Mouse (Mus musculus) intestine, embryonic 16.5 days (tissue): ENCODE data around the gene Ubr7. TPM values are rescaled to one million over a fixed set of nuclear protein-coding genes. Genes with fewer than 3 reads are reported as not detected.

Experiments
- ATAC-seq: fragments of 200-750 bp; cut with Nextera tagmentation; 2 replicates; pipeline ENCODE4 v1.8.0; 2017; ENCODE audit warnings: moderate TSS enrichment, moderate library complexity
- H3K27ac ChIP-seq: fragments of 300-500 bp; sonication (generic); 2 replicates; pipeline ENCODE4 v1.5.1; 2014; ENCODE audit warnings: mild to moderate bottlenecking, low read length
- H3K27me3 ChIP-seq: fragments of 300-500 bp; sonication (generic); replicated peaks from 2 replicates; pipeline ENCODE4 v1.6.1; 2014; ENCODE audit warnings: low read length, control low read depth, mixed read lengths; ENCODE audit not compliant: control insufficient read depth, insufficient read depth
- H3K36me3 ChIP-seq: fragments of 300-500 bp; sonication (generic); 2 replicates; pipeline ENCODE4 v1.6.1; 2014; ENCODE audit warnings: low read length, control low read depth; ENCODE audit not compliant: control insufficient read depth, insufficient read depth
- H3K4me1 ChIP-seq: fragments of 300-500 bp; sonication (generic); 2 replicates; pipeline ENCODE4 v1.6.1; 2014; ENCODE audit warnings: low read length, control low read depth, mixed read lengths; ENCODE audit not compliant: control insufficient read depth, insufficient read depth
- H3K4me2 ChIP-seq: fragments of 300-500 bp; sonication (generic); 2 replicates; pipeline ENCODE4 v1.6.1; 2014; ENCODE audit warnings: low read depth, low read length, control low read depth
- H3K4me3 ChIP-seq: fragments of 300-500 bp; sonication (generic); 2 replicates; pipeline ENCODE4 v1.5.1; 2014; ENCODE audit warnings: mild to moderate bottlenecking, low read length
- H3K9ac ChIP-seq: fragments of 300-500 bp; sonication (generic); 2 replicates; pipeline ENCODE4 v1.6.1; 2014; ENCODE audit warnings: low read depth, low read length
- H3K9me3 ChIP-seq: fragments of 300-500 bp; sonication (generic); 2 replicates; pipeline ENCODE4 v1.6.1; 2016; ENCODE audit warnings: low read length, control low read depth; ENCODE audit not compliant: control insufficient read depth
- WGBS: fragments of 180-500 bp; shearing (Covaris S2); extraction: QIAGEN DNeasy Blood & Tissue Kit; methylation state at CpG from one replicate; pipeline ENCODE4 v1.1.7; 2014; 5-methylcytosine and 5-hydroxymethylcytosine counted together
- polyA plus RNA-seq: library from polyadenylated mRNA; unstranded; fragments of >200 nt; fragmentation: Nextera tagmentation; extraction: Ambion mirVana; gene quantifications from 2 replicates; pipeline ENCODE4 v1.2.1, GENCODE M21; 2015

Ubr7 gene
- polyA plus RNA-seq, 1 experiment from 2014 or later, result 33.6 TPM

DNA sequence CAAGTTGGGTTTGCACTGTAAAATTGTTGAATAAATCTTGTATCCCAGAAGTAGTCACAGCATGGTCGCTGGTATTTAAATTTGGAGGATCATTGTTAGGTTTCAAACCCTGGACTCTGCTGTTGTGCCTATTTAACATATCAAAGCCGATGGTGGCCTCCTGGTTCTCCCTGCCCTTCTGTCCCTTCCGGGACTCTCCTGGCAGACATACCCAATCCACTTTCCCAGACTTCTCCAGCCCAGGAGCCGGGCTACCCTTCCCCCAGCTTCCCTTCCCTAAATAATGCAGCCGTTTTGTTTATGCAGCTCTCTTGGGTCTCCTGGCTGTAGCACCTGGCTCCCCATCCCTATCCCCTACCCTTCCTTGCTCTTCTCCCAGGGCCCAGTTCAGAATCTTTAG lies 1.2 kb downstream of the Ubr7 start:
- no peak for ATAC-seq

GRCm38 (mm10) chr12:102761668-102762067 lies 3.9 kb downstream of the Ubr7 start:
- peaks cover 4% of the 10 kb centered on the region; the same call in 1 of the 2 replicates for H3K36me3 ChIP-seq
- no peak for ATAC-seq
- peaks cover 7% of the 10 kb centered on the region for H3K4me1 ChIP-seq
- H3K9ac ChIP-seq, result no peak overlapping the region
- H3K4me2 ChIP-seq, result no peak overlapping the region
- no peaks in the 10 kb centered on the region for H3K27me3 ChIP-seq
- no peak overlapping the region for H3K27ac ChIP-seq
- H3K9me3 ChIP-seq, result no peaks in the 10 kb centered on the region
- 89% methylated on average over 3 of the region's 3 CpGs for WGBS
- H3K4me3 ChIP-seq, result no peak overlapping the region

More for the DNA sequence above, 1.2 kb downstream of the Ubr7 start:
- H3K4me3 ChIP-seq, result peak overlapping the region; percentile 70
- H3K9ac ChIP-seq, result peak overlapping the region; percentile 80
- H3K27me3 ChIP-seq, result no peaks in the 10 kb centered on the region
- whole genome bisulfite sequencing, result 2% methylated on average over 5 of the region's 5 CpGs
- 0 out of 2 replicates have a peak, but pooled peaks cover 4% of the 10 kb centered on the region for H3K36me3 ChIP-seq
- H3K4me1 ChIP-seq, result peaks cover 11% of the 10 kb centered on the region
- no peak overlapping the region for H3K27ac ChIP-seq
- H3K4me2 ChIP-seq, result peak overlapping the region; percentile 85
- no peaks in the 10 kb centered on the region for H3K9me3 ChIP-seq

GRCm38 (mm10) chr12:102763696-102764095 lies 5.9 kb downstream of the Ubr7 start:
- no peak for ATAC-seq
- H3K9me3 ChIP-seq, result no peaks in the 10 kb centered on the region
- H3K36me3 ChIP-seq, result peaks cover 8% of the 10 kb centered on the region; the same call in 1 of the 2 replicates
- H3K9ac ChIP-seq, result no peak overlapping the region
- H3K4me3 ChIP-seq, result no peak overlapping the region
- no peak overlapping the region for H3K4me2 ChIP-seq
- no peak overlapping the region for H3K27ac ChIP-seq
- H3K4me1 ChIP-seq, result peaks cover 5% of the 10 kb centered on the region
- H3K27me3 ChIP-seq, result no peaks in the 10 kb centered on the region

GRCm38 (mm10) chr12:102769000-102769399 lies 11.2 kb downstream of the Ubr7 start:
- Histone ChIP-seq H3K27me3 (no peaks in the 10 kb centered on the region), H3K9me3 (no peaks in the 10 kb centered on the region; the same call in 1 of the 2 replicates), H3K4me2 (no peak overlapping the region), H3K4me3 (no peak overlapping the region), H3K9ac (no peak overlapping the region), H3K36me3 (peaks cover 29% of the 10 kb centered on the region), H3K4me1 (no peaks in the 10 kb centered on the region), H3K27ac (no peak overlapping the region)
- no peak for ATAC-seq
- WGBS, result 93% methylated on average over 4 of the region's 4 CpGs

DNA sequence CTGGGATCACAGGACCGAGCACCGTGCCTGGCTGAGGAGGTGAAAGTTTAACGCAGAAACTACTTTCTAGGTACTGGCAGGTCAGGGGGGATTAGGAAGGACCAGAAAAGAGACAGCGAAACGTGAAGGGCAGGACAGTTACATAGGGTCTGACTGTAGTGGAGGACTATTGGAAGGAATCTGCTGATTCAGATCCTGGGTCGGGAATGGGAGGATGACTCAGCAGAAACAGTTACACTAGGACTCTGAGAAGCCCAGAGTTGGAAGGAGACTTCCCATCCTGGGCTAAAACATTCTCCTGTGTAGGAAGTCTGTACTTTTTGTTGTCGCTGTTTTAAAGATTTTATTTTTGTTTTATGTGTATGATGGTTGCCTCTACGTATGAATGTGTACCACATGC lies 13.8 kb downstream of the Ubr7 start:
- Histone ChIP-seq H3K36me3 (peaks cover 33% of the 10 kb centered on the region), H3K9me3 (no peaks in the 10 kb centered on the region; the same call in 1 of the 2 replicates), H3K9ac (no peak overlapping the region), H3K27me3 (no peaks in the 10 kb centered on the region), H3K4me2 (no peak overlapping the region), H3K27ac (no peak overlapping the region), H3K4me3 (no peak overlapping the region), H3K4me1 (no peaks in the 10 kb centered on the region)
- 94% methylated on average over 8 of the region's 8 CpGs for WGBS
- no peak for ATAC-seq

DNA sequence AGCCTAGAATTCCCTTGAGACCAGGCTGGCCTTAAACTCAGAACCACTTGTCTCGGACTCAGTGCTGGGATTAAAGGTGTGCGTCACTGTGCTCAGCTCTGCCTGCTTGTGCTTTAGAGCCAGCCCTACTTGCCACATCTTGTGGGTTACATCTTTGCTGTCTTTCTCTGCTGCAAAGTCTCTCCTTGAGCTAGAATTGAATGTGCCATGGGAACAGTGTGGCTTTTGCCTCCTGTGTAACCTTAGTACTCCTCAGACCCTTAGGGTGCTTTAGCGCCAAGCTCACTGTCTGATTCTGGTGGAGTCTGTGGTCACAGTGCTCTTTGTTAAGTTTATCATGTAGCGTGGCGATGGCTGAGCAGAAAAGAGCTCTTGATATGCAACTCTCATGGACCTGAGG lies 14.9 kb downstream of the Ubr7 start:
- peaks cover 29% of the 10 kb centered on the region for H3K36me3 ChIP-seq

GRCm38 (mm10) chr12:102776035-102776434 lies 18.3 kb downstream of the Ubr7 start:
- 95% methylated on average over 14 of the region's 14 CpGs for WGBS
- H3K9ac ChIP-seq, result no peak overlapping the region
- no peak for ATAC-seq
- H3K9me3 ChIP-seq, result no peaks in the 10 kb centered on the region; the same call in 1 of the 2 replicates
- H3K36me3 ChIP-seq, result peaks cover 17% of the 10 kb centered on the region
- no peaks in the 10 kb centered on the region for H3K27me3 ChIP-seq
- no peak overlapping the region for H3K4me2 ChIP-seq
- no peaks in the 10 kb centered on the region for H3K4me1 ChIP-seq
- H3K27ac ChIP-seq, result no peak overlapping the region
- H3K4me3 ChIP-seq, result no peak overlapping the region

More for the DNA sequence above, 14.9 kb downstream of the Ubr7 start:
- WGBS, result 91% methylated on average over 5 of the region's 5 CpGs
- no peak overlapping the region for H3K4me3 ChIP-seq
- H3K9me3 ChIP-seq, result no peaks in the 10 kb centered on the region; the same call in 1 of the 2 replicates
- no peaks in the 10 kb centered on the region for H3K4me1 ChIP-seq
- no peak overlapping the region for H3K9ac ChIP-seq
- no peak for ATAC-seq
- no peaks in the 10 kb centered on the region for H3K27me3 ChIP-seq
- no peak overlapping the region for H3K27ac ChIP-seq
- H3K4me2 ChIP-seq, result no peak overlapping the region

DNA sequence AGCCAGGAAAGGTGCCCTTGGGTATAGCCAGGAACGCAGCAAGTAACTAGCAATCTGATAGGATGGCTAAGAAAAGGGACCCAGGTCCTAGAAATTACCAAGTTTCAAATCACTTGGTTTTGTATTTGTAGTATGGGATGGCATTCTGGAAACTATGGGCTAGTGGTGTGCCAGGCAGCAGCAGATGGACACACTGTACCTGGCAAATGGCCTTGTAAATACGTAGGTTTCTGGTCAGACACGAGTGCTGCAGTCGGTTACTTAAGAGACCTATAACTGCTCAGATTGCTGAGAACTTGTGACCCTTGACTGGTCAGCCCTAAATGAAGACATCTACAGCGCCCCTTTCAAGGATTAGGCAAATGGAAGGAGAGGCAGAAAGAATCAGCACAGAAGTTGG lies 20.4 kb downstream of the Ubr7 start:
- ATAC-seq, result no peak
- 84% methylated on average over 5 of the region's 5 CpGs for WGBS

GRCm38 (mm10) chr12:102779452-102779851 lies 21.7 kb downstream of the Ubr7 start:
- Histone ChIP-seq H3K27me3 (no peaks in the 10 kb centered on the region), H3K4me3 (no peak overlapping the region), H3K36me3 (peaks cover 8% of the 10 kb centered on the region; the same call in 1 of the 2 replicates), H3K4me2 (no peak overlapping the region), H3K9me3 (no peaks in the 10 kb centered on the region), H3K27ac (no peak overlapping the region), H3K9ac (no peak overlapping the region), H3K4me1 (no peaks in the 10 kb centered on the region)
- ATAC-seq, result peak; percentile 66; the same call in 1 of the 2 replicates
- 43% methylated on average over 3 of the region's 3 CpGs for whole genome bisulfite sequencing

More for the DNA sequence above, 20.4 kb downstream of the Ubr7 start:
- Histone ChIP-seq H3K9ac (no peak overlapping the region), H3K4me3 (no peak overlapping the region), H3K27ac (no peak overlapping the region), H3K4me2 (no peak overlapping the region), H3K36me3 (peaks cover 8% of the 10 kb centered on the region; the same call in 1 of the 2 replicates), H3K9me3 (no peaks in the 10 kb centered on the region), H3K27me3 (no peaks in the 10 kb centered on the region), H3K4me1 (no peaks in the 10 kb centered on the region)

- Histone ChIP-seq H3K27ac (no peak overlapping the region), H3K4me3 (no peak overlapping the region), H3K9me3 (no peaks in the 10 kb centered on the region), H3K4me1 (no peaks in the 10 kb centered on the region), H3K4me2 (no peak overlapping the region), H3K9ac (no peak overlapping the region), H3K27me3 (no peaks in the 10 kb centered on the region), H3K36me3 (peaks cover 6% of the 10 kb centered on the region; the same call in 1 of the 2 replicates)
- no peak for ATAC-seq
- WGBS, result 92% methylated on average over 5 of the region's 5 CpGs
Observed at GRCm38 (mm10) chr12:102782841-102783240, 25.1 kb downstream of the Ubr7 start.
